Mouse (Mus musculus): ENCODE data around the gene Tmem223. TPM values are rescaled to one million over a fixed set of nuclear protein-coding genes. Genes with fewer than 3 reads are reported as not detected.

The Tmem223 gene
- polyA plus RNA-seq, 1 experiment from 2014 or later, result 143 TPM

GRCm38 (mm10) chr19:8758899-8759298 lies 11.9 kb upstream of the Tmem223 start:
- Histone ChIP-seq H3K36me3 (ENCODE audit: control insufficient read depth, insufficient read depth, low read length) (peaks cover 18% of the 10 kb centered on the region; the same call in 1 of the 2 replicates), H3K9ac (ENCODE audit: low read length) (no peak overlapping the region), H3K27me3 (ENCODE audit: control insufficient read depth, insufficient read depth, low read length) (no peaks in the 10 kb centered on the region), H3K4me1 (ENCODE audit: control insufficient read depth, insufficient read depth, low read length) (peaks cover 16% of the 10 kb centered on the region), H3K4me3 (replicated peaks; ENCODE audit: low read length) (no peak overlapping the region), H3K9me3 (replicated peaks; ENCODE audit: control insufficient read depth, low read length) (no peaks in the 10 kb centered on the region), H3K27ac (ENCODE audit: low read length) (no peak overlapping the region), H3K4me2 (ENCODE audit: low read depth, low read length) (no peak overlapping the region)
- ATAC-seq (ENCODE audit: insufficient read depth, low FRiP score), result no peak
- 74% methylated on average over 2 of the region's 2 CpGs for WGBS

DNA sequence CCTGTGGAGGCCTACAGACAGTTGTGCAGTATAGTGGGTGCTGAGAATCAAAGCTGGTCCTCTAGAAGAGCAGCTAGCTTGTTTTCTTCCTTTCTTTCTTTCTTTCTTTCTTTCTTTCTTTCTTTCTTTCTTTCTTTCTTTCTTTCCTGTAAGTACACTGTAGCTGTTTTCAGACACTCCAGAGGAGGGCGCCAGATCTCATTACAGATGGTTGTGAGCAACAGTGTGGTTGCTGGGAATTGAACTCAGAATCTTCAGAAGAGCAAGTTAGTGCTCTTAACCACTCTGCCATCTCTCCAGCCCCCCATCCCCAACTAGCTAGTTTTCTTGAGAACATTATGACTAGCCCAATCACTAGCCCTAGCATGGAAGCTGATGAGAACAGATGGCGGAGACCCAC lies 10.0 kb upstream of the Tmem223 start:
- peaks cover 14% of the 10 kb centered on the region for H3K4me1 ChIP-seq (ENCODE audit: control insufficient read depth, insufficient read depth, low read length)
- peaks cover 29% of the 10 kb centered on the region for H3K36me3 ChIP-seq (ENCODE audit: control insufficient read depth, insufficient read depth, low read length)
- 94% methylated on average over 2 of the region's 2 CpGs for WGBS
- no peak overlapping the region for H3K27ac ChIP-seq (ENCODE audit: low read length)
- H3K9ac ChIP-seq (ENCODE audit: low read length), result no peak overlapping the region
- no peak for ATAC-seq (ENCODE audit: insufficient read depth, low FRiP score)
- H3K4me2 ChIP-seq (ENCODE audit: low read depth, low read length), result no peak overlapping the region
- peaks cover 4% of the 10 kb centered on the region; the same call in 1 of the 2 replicates for H3K9me3 ChIP-seq (replicated peaks; ENCODE audit: control insufficient read depth, low read length)
- H3K4me3 ChIP-seq (replicated peaks; ENCODE audit: low read length), result no peak overlapping the region
- H3K27me3 ChIP-seq (ENCODE audit: control insufficient read depth, insufficient read depth, low read length), result no peaks in the 10 kb centered on the region

- no peak overlapping the region for H3K27ac ChIP-seq (ENCODE audit: low read length)
- no peaks in the 10 kb centered on the region for H3K27me3 ChIP-seq (ENCODE audit: control insufficient read depth, insufficient read depth, low read length)
- H3K9ac ChIP-seq (ENCODE audit: low read length), result no peak overlapping the region
- peaks cover 51% of the 10 kb centered on the region for H3K36me3 ChIP-seq (ENCODE audit: control insufficient read depth, insufficient read depth, low read length)
- peaks cover 4% of the 10 kb centered on the region; the same call in 1 of the 2 replicates for H3K4me1 ChIP-seq (ENCODE audit: control insufficient read depth, insufficient read depth, low read length)
- H3K9me3 ChIP-seq (replicated peaks; ENCODE audit: control insufficient read depth, low read length), result peaks cover 4% of the 10 kb centered on the region; the same call in 1 of the 2 replicates
- no peak overlapping the region for H3K4me3 ChIP-seq (replicated peaks; ENCODE audit: low read length)
- ATAC-seq (ENCODE audit: insufficient read depth, low FRiP score), result no peak
- no peak overlapping the region for H3K4me2 ChIP-seq (ENCODE audit: low read depth, low read length)
- 92% methylated on average over 4 of the region's 4 CpGs for WGBS
Observed at GRCm38 (mm10) chr19:8763276-8763675, 7.5 kb upstream of the Tmem223 start.

- H3K36me3 ChIP-seq (ENCODE audit: control insufficient read depth, insufficient read depth, low read length), result peaks cover 66% of the 10 kb centered on the region
- 95% methylated on average over 9 of the region's 9 CpGs for WGBS
- H3K4me2 ChIP-seq (ENCODE audit: low read depth, low read length), result no peak overlapping the region
- no peaks in the 10 kb centered on the region for H3K27me3 ChIP-seq (ENCODE audit: control insufficient read depth, insufficient read depth, low read length)
- no peak overlapping the region for H3K4me3 ChIP-seq (replicated peaks; ENCODE audit: low read length)
- H3K27ac ChIP-seq (ENCODE audit: low read length), result no peak overlapping the region
- peaks cover 4% of the 10 kb centered on the region; the same call in 1 of the 2 replicates for H3K9me3 ChIP-seq (replicated peaks; ENCODE audit: control insufficient read depth, low read length)
- no peak overlapping the region for H3K9ac ChIP-seq (ENCODE audit: low read length)
- no peak for ATAC-seq (ENCODE audit: insufficient read depth, low FRiP score)
- peaks cover 5% of the 10 kb centered on the region for H3K4me1 ChIP-seq (ENCODE audit: control insufficient read depth, insufficient read depth, low read length)
Observed at GRCm38 (mm10) chr19:8765562-8765961, 5.2 kb upstream of the Tmem223 start.

- no peaks in the 10 kb centered on the region for H3K27me3 ChIP-seq (ENCODE audit: control insufficient read depth, insufficient read depth, low read length)
- H3K9ac ChIP-seq (ENCODE audit: low read length), result peak overlapping the region; percentile 100
- peaks cover 28% of the 10 kb centered on the region for H3K36me3 ChIP-seq (ENCODE audit: control insufficient read depth, insufficient read depth, low read length)
- H3K27ac ChIP-seq (ENCODE audit: low read length), result peak overlapping the region; percentile 99; the same call in 1 of the 2 replicates
- no peak for ATAC-seq (ENCODE audit: insufficient read depth, low FRiP score)
- no peaks in the 10 kb centered on the region for H3K9me3 ChIP-seq (replicated peaks; ENCODE audit: control insufficient read depth, low read length)
- 70% methylated on average over 5 of the region's 5 CpGs for WGBS
- H3K4me1 ChIP-seq (ENCODE audit: control insufficient read depth, insufficient read depth, low read length), result peaks cover 26% of the 10 kb centered on the region
- peak overlapping the region; percentile 91 for H3K4me2 ChIP-seq (ENCODE audit: low read depth, low read length)
- peak overlapping the region; percentile 94 for H3K4me3 ChIP-seq (replicated peaks; ENCODE audit: low read length)
Observed at GRCm38 (mm10) chr19:8772996-8773395, 2.2 kb downstream of the Tmem223 start.

- H3K4me2 ChIP-seq (ENCODE audit: low read depth, low read length), result peak overlapping the region; percentile 91
- H3K9ac ChIP-seq (ENCODE audit: low read length), result peak overlapping the region; percentile 100
- WGBS, result 39% methylated on average over 6 of the region's 6 CpGs
- H3K9me3 ChIP-seq (replicated peaks; ENCODE audit: control insufficient read depth, low read length), result no peaks in the 10 kb centered on the region
- no peaks in the 10 kb centered on the region for H3K27me3 ChIP-seq (ENCODE audit: control insufficient read depth, insufficient read depth, low read length)
- H3K4me1 ChIP-seq (ENCODE audit: control insufficient read depth, insufficient read depth, low read length), result peaks cover 26% of the 10 kb centered on the region
- peak overlapping the region; percentile 94 for H3K4me3 ChIP-seq (replicated peaks; ENCODE audit: low read length)
- peaks cover 26% of the 10 kb centered on the region for H3K36me3 ChIP-seq (ENCODE audit: control insufficient read depth, insufficient read depth, low read length)
- peak overlapping the region; percentile 99 for H3K27ac ChIP-seq (ENCODE audit: low read length)
- ATAC-seq (ENCODE audit: insufficient read depth, low FRiP score), result no peak
Observed at GRCm38 (mm10) chr19:8773409-8773808, 2.6 kb downstream of the Tmem223 start.

GRCm38 (mm10) chr19:8774086-8774835 lies 3.5 kb downstream of the Tmem223 start, which contains the start of gene Tmem179b:
Tmem179b (minus strand) TSS chr19:8774467.
- WGBS, result 0% methylated on average over 63 of the region's 68 CpGs

DNA sequence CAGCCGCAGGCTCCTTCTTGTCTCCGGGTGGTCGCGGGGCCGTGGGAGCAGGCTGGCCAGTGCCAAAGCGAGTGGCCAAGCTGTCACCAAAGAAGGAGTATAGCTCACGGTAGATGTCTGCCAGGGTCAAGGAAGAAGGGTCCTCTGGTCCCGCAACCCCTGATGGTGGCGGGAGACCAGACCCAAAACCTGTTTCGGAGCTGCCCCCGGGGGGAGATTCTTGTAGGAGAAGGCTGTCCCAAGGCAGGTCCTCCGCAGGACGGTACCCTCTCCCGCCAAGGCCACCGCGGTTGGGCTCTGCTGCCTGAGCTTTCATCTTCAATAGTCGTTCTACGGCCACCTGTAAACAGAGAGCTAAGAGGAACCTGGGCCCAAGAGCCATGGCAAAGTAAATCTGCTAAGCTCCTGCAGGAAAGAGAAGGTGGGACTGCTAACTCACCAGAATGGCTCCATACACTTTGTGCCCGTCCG lies 4.2 kb downstream of the Tmem223 start:
- H3K27me3 ChIP-seq (ENCODE audit: control insufficient read depth, insufficient read depth, low read length), result no peaks in the 10 kb centered on the region
- H3K4me1 ChIP-seq (ENCODE audit: control insufficient read depth, insufficient read depth, low read length), result peaks cover 26% of the 10 kb centered on the region
- peak overlapping the region; percentile 100 for H3K9ac ChIP-seq (ENCODE audit: low read length)
- peak overlapping the region; percentile 91 for H3K4me2 ChIP-seq (ENCODE audit: low read depth, low read length)
- peak overlapping the region; percentile 94 for H3K4me3 ChIP-seq (replicated peaks; ENCODE audit: low read length)
- no peak for ATAC-seq (ENCODE audit: insufficient read depth, low FRiP score)
- H3K9me3 ChIP-seq (replicated peaks; ENCODE audit: control insufficient read depth, low read length), result no peaks in the 10 kb centered on the region
- peaks cover 17% of the 10 kb centered on the region; the same call in 1 of the 2 replicates for H3K36me3 ChIP-seq (ENCODE audit: control insufficient read depth, insufficient read depth, low read length)
- peak overlapping the region; percentile 99 for H3K27ac ChIP-seq (ENCODE audit: low read length)
- WGBS, result 3% methylated on average over 20 of the region's 20 CpGs

More at GRCm38 (mm10) chr19:8774086-8774835, 3.5 kb downstream of the Tmem223 start, which contains the start of gene Tmem179b:
- Histone ChIP-seq H3K4me3 (replicated peaks; ENCODE audit: low read length) (peak within 1 kb of the TSS; percentile 94), H3K9ac (ENCODE audit: low read length) (peak within 1 kb of the TSS; percentile 100), H3K36me3 (ENCODE audit: control insufficient read depth, insufficient read depth, low read length) (peaks cover 19% of the 10 kb centered on the region), H3K4me2 (ENCODE audit: low read depth, low read length) (peak within 1 kb of the TSS; percentile 91), H3K9me3 (replicated peaks; ENCODE audit: control insufficient read depth, low read length) (no peaks in the 10 kb centered on the region), H3K27ac (ENCODE audit: low read length) (peak within 1 kb of the TSS; percentile 99), H3K27me3 (ENCODE audit: control insufficient read depth, insufficient read depth, low read length) (no peaks in the 10 kb centered on the region), H3K4me1 (ENCODE audit: control insufficient read depth, insufficient read depth, low read length) (peaks cover 26% of the 10 kb centered on the region)
- ATAC-seq (ENCODE audit: insufficient read depth, low FRiP score), result peak; percentile 94

Data from stomach, embryonic 16.5 days (tissue).